Mouse (Mus musculus): ENCODE data around the gene Pax8. TPM values are rescaled to one million over a fixed set of nuclear protein-coding genes. Genes with fewer than 3 reads are reported as not detected.

The Pax8 gene
- polyA plus RNA-seq, 1 experiment from 2014 or later = 134 TPM

DNA sequence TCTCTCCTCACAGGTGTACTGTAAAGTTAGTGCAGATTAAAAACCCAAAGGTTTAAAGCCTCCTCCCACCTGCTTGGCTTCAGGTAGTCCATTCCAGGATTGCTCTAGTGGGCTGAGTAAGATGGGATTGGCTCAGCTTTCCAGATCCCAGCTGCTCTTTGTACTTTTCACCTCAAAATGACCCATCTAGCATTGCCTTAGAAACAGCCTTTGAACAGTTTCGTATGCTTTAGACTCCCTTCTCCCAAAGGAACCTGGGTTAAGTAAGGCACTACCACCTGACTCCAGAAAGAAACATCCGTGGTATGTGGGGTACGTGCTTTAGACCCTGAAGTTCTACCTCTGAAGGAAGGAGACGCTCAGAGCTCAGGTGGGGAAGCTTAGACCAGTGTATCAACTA lies 6.3 kb downstream of the Pax8 start:
- peak; percentile 66 for ATAC-seq (ENCODE audit: low FRiP score, low TSS enrichment)
- H3K9ac ChIP-seq (replicated peaks; ENCODE audit: low read length) = no peak overlapping the region
- WGBS = 37% methylated on average over 4 of the region's 4 CpGs
- peak overlapping the region; percentile 38 for H3K4me2 ChIP-seq (replicated peaks; ENCODE audit: low read depth, low read length)
- peak overlapping the region; percentile 6; the same call in 1 of the 2 replicates for H3K4me3 ChIP-seq (ENCODE audit: low read length)
- H3K4me1 ChIP-seq (ENCODE audit: insufficient read depth, low read length) = peaks cover 37% of the 10 kb centered on the region
- peak overlapping the region; percentile 78; the same call in 1 of the 2 replicates for H3K27ac ChIP-seq (ENCODE audit: low read length)
- H3K27me3 ChIP-seq (ENCODE audit: insufficient read depth, low read length) = peaks cover 7% of the 10 kb centered on the region; the same call in 1 of the 2 replicates
- no peaks in the 10 kb centered on the region for H3K36me3 ChIP-seq (ENCODE audit: insufficient read depth, low read length)
- no peaks in the 10 kb centered on the region for H3K9me3 ChIP-seq (ENCODE audit: low read length)

DNA sequence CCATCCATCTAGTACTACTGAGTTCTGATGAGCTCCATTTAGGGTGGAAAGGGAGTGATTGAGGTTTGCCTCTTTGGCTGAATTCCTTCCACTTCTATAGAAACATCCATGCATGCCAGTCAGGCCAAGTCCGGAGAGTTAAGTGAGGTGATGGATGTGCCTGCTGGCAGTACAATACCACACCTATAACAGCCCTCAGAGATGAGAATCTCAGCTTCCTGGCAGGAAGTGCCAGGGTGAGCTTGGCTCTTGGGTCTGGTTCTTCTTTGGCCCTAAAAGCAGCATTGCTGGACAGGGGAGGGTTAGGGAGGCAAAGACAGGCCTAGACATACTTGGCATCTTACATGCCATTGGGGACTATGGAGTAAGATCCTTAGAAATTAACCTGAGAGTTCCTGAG lies 7.0 kb downstream of the Pax8 start:
- Histone ChIP-seq H3K27me3 (ENCODE audit: insufficient read depth, low read length) (peaks cover 6% of the 10 kb centered on the region; the same call in 1 of the 2 replicates), H3K27ac (ENCODE audit: low read length) (peak overlapping the region; percentile 78; the same call in 1 of the 2 replicates), H3K4me1 (ENCODE audit: insufficient read depth, low read length) (peaks cover 33% of the 10 kb centered on the region), H3K4me2 (replicated peaks; ENCODE audit: low read depth, low read length) (no peak overlapping the region), H3K4me3 (ENCODE audit: low read length) (no peak overlapping the region), H3K9ac (replicated peaks; ENCODE audit: low read length) (no peak overlapping the region), H3K36me3 (ENCODE audit: insufficient read depth, low read length) (no peaks in the 10 kb centered on the region), H3K9me3 (ENCODE audit: low read length) (no peaks in the 10 kb centered on the region)
- ATAC-seq (ENCODE audit: low FRiP score, low TSS enrichment) = no peak
- 54% methylated on average over 1 of the region's 1 CpGs for WGBS

DNA sequence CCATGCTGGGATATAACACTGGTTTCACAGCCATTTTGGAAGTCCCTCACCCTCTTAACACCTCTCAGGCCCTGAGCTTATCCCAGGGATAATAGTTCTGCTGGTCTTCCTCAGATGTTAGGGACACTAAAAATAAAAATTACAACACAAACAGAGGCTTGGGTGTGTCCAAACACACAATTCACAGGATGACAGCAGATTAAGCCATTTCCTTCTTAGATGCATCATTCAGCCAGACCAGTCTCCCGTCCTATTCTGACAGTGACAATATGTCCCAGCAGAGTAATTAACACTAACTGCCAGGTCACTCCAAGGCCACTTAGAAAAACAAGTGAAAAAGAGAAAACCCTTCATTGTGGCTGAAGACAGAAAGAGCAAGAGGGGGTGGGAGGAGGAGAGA lies 8.2 kb downstream of the Pax8 start:
- H3K9me3 ChIP-seq (ENCODE audit: low read length) = no peaks in the 10 kb centered on the region
- H3K4me3 ChIP-seq (ENCODE audit: low read length) = no peak overlapping the region
- no peak overlapping the region for H3K4me2 ChIP-seq (replicated peaks; ENCODE audit: low read depth, low read length)
- peaks cover 33% of the 10 kb centered on the region for H3K4me1 ChIP-seq (ENCODE audit: insufficient read depth, low read length)
- 0 out of 2 replicates have a peak overlapping the region, but pooled peaks have one; percentile 29 for H3K9ac ChIP-seq (replicated peaks; ENCODE audit: low read length)
- 10% methylated on average over 1 of the region's 1 CpGs for WGBS
- no peak for ATAC-seq (ENCODE audit: low FRiP score, low TSS enrichment)
- H3K36me3 ChIP-seq (ENCODE audit: insufficient read depth, low read length) = no peaks in the 10 kb centered on the region
- H3K27ac ChIP-seq (ENCODE audit: low read length) = no peak overlapping the region
- H3K27me3 ChIP-seq (ENCODE audit: insufficient read depth, low read length) = peaks cover 6% of the 10 kb centered on the region; the same call in 1 of the 2 replicates

DNA sequence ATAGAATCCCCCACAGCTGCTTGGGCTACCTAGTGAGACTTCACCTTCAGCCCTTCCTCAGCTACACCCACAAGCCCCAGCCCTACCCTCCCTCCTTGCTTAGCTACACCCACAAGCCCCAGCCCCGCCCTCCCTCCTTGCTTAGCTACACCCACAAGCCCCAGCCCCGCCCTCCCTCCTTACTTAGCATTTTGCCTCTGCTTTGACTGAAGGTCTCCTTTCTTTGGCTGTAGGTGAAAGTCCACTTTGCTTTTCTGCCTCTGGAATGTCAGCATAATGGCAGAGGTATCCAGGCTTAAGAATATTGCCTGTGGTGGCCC lies 14.6 kb downstream of the Pax8 start:
- Histone ChIP-seq H3K9ac (replicated peaks; ENCODE audit: low read length) (no peak overlapping the region), H3K27ac (ENCODE audit: low read length) (peak overlapping the region; percentile 65), H3K9me3 (ENCODE audit: low read length) (no peaks in the 10 kb centered on the region), H3K4me3 (ENCODE audit: low read length) (no peak overlapping the region), H3K4me1 (ENCODE audit: insufficient read depth, low read length) (peaks cover 47% of the 10 kb centered on the region), H3K36me3 (ENCODE audit: insufficient read depth, low read length) (no peaks in the 10 kb centered on the region), H3K27me3 (ENCODE audit: insufficient read depth, low read length) (no peaks in the 10 kb centered on the region), H3K4me2 (replicated peaks; ENCODE audit: low read depth, low read length) (no peak overlapping the region)
- ATAC-seq (ENCODE audit: low FRiP score, low TSS enrichment) = peak; percentile 91
- WGBS = 58% methylated on average over 2 of the region's 2 CpGs

DNA sequence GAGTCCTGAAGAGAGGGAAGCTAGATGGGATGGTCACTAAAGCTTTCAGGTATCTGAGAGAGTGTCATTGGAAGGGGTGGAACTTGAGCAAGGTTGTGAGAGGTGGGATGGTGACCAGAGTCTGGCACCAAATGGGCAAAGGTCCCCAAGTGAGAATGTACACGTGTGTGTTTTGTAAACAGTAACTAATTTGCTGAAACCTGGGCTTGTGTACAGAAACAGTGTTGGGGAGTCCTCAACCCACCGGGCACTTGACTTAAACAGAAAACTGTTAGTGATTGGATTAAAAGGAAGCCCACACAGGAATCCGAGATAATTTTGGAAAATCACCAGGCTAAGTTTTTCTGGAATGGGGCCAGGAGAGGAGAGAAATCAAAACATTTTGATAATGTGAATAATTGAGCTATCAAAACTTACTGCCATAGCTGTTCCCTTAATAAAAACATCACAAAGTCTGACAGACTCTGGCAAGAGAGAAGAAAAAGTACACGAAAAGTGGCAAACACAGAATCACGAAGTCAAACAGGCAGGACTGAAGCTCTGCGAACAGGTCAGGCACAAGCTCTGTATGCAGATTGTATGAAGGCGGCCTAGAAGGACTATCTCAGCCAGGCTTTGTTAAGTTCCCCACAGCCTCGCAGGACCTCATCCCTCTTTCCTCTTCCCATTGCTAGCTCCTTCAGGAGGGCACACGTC lies 15.1 kb downstream of the Pax8 start:
- no peaks in the 10 kb centered on the region for H3K36me3 ChIP-seq (ENCODE audit: insufficient read depth, low read length)
- ATAC-seq (ENCODE audit: low FRiP score, low TSS enrichment) = no peak
- H3K4me2 ChIP-seq (replicated peaks; ENCODE audit: low read depth, low read length) = no peak overlapping the region
- no peak overlapping the region for H3K4me3 ChIP-seq (ENCODE audit: low read length)
- H3K9me3 ChIP-seq (ENCODE audit: low read length) = no peaks in the 10 kb centered on the region
- peak overlapping the region; percentile 59 for H3K27ac ChIP-seq (ENCODE audit: low read length)
- H3K4me1 ChIP-seq (ENCODE audit: insufficient read depth, low read length) = peaks cover 52% of the 10 kb centered on the region
- no peak overlapping the region for H3K9ac ChIP-seq (replicated peaks; ENCODE audit: low read length)
- H3K27me3 ChIP-seq (ENCODE audit: insufficient read depth, low read length) = no peaks in the 10 kb centered on the region
- WGBS = 39% methylated on average over 9 of the region's 9 CpGs

DNA sequence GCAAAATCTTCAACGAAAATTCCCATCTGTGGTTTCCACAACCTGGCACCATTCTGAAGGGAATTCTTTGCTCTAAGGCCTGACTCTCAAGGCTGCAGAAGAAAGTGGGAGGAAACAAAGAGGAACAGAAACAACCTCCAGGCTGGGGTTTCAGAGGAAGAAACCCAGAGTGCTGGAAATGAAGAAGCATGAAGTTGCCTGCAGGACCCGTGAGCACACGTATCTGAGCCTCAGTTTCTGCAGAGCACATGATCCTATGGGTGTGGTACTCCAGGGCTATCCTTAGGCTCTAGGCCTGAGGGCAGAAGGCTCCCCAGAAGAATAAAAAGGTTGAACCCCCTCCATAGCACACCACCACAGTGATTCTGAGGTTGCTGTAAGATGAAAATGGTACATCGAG lies 18.6 kb downstream of the Pax8 start:
- ATAC-seq (ENCODE audit: low FRiP score, low TSS enrichment) = no peak
- H3K27me3 ChIP-seq (ENCODE audit: insufficient read depth, low read length) = no peaks in the 10 kb centered on the region
- WGBS = 73% methylated on average over 4 of the region's 4 CpGs
- no peak overlapping the region for H3K9ac ChIP-seq (replicated peaks; ENCODE audit: low read length)
- H3K9me3 ChIP-seq (ENCODE audit: low read length) = no peaks in the 10 kb centered on the region
- H3K4me1 ChIP-seq (ENCODE audit: insufficient read depth, low read length) = peaks cover 76% of the 10 kb centered on the region
- H3K27ac ChIP-seq (ENCODE audit: low read length) = peak overlapping the region; percentile 61; the same call in 1 of the 2 replicates
- 0 out of 2 replicates have a peak, but pooled peaks cover 2% of the 10 kb centered on the region for H3K36me3 ChIP-seq (ENCODE audit: insufficient read depth, low read length)
- H3K4me2 ChIP-seq (replicated peaks; ENCODE audit: low read depth, low read length) = no peak overlapping the region
- no peak overlapping the region for H3K4me3 ChIP-seq (ENCODE audit: low read length)

DNA sequence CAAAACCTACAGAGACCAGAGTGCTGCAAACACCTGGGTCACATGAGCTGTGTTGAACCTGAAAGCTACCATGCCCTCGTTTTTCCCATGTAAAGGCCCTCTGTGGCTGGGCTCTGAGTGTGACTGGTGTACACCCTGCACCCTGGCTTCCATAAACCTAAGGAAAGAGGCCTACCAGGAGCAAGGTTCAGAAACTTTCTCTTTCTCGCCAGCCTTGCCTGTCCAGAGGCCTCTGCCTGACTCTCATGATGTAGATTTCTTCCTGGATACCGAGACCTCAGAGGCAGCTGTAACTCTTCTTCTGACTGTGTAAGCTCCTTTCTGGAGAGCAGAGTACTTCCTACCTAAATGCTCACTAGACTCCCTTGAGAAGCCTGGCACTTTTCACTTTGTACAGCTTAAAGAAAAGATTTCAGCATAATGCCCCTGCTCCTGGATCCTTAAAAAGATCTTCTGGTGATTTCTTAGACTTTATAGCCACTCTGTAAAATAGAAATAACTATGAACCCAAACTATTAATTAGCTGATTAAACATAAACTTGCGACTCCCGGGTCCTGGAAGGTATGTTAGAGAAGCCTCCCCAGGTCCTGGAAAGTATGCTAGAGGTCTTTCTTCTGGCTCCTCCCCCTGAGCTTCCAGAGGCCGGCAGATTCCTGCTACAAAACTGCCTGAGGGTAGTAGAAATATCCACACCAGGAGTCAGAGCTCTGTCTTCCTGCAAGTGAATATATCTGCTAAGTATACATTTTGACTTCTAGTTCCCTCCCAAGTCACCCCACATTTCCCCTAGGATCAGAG lies 20.1 kb downstream of the Pax8 start:
- Histone ChIP-seq H3K9ac (replicated peaks; ENCODE audit: low read length) (peak overlapping the region; percentile 41), H3K4me1 (ENCODE audit: insufficient read depth, low read length) (peaks cover 65% of the 10 kb centered on the region), H3K36me3 (ENCODE audit: insufficient read depth, low read length) (0 out of 2 replicates have a peak, but pooled peaks cover 5% of the 10 kb centered on the region), H3K27me3 (ENCODE audit: insufficient read depth, low read length) (no peaks in the 10 kb centered on the region), H3K4me2 (replicated peaks; ENCODE audit: low read depth, low read length) (0 out of 2 replicates have a peak overlapping the region, but pooled peaks have one; percentile 4), H3K9me3 (ENCODE audit: low read length) (no peaks in the 10 kb centered on the region), H3K27ac (ENCODE audit: low read length) (peak overlapping the region; percentile 93), H3K4me3 (ENCODE audit: low read length) (no peak overlapping the region)
- WGBS = 22% methylated on average over 6 of the region's 6 CpGs
- ATAC-seq (ENCODE audit: low FRiP score, low TSS enrichment) = 0 out of 2 replicates have a peak, but pooled peaks have one; percentile 11

DNA sequence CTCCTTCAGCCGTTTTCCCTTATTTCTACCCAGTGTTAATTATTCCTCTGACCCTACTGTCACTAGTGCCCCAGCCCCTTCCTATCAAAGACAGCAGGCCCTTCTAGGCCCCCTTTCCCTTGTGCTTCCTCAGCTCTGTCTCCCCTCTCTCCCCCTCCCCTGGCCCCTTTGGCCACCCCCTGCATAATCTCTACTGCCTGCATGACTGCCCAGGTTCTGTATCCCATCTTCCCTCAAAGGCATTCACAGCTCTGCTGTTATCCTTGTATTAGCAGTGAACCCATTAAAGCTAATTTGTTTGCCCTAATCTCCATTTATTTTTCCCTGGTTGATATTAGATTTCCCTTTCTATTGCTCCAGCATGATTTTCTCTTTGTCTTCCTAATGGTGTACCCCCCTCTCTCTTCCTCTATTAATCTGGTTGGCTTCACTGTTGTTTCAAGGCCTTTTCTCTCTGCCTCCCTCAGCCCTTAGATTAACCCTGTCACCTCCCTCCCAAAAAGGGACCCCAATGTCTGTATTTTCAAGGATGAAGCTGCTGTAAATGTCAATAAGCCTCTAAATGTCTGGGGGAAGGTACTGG lies 20.9 kb downstream of the Pax8 start:
- H3K4me3 ChIP-seq (ENCODE audit: low read length) = no peak overlapping the region
- ATAC-seq (ENCODE audit: low FRiP score, low TSS enrichment) = peak; percentile 46; the same call in 1 of the 2 replicates
- 0 out of 2 replicates have a peak overlapping the region, but pooled peaks have one; percentile 4 for H3K4me2 ChIP-seq (replicated peaks; ENCODE audit: low read depth, low read length)
- H3K27ac ChIP-seq (ENCODE audit: low read length) = peak overlapping the region; percentile 93
- no peaks in the 10 kb centered on the region for H3K27me3 ChIP-seq (ENCODE audit: insufficient read depth, low read length)
- H3K36me3 ChIP-seq (ENCODE audit: insufficient read depth, low read length) = 0 out of 2 replicates have a peak, but pooled peaks cover 5% of the 10 kb centered on the region
- H3K9ac ChIP-seq (replicated peaks; ENCODE audit: low read length) = 0 out of 2 replicates have a peak overlapping the region, but pooled peaks have one; percentile 41
- peaks cover 58% of the 10 kb centered on the region for H3K4me1 ChIP-seq (ENCODE audit: insufficient read depth, low read length)
- WGBS = 33% methylated on average over 1 of the region's 1 CpGs
- no peaks in the 10 kb centered on the region for H3K9me3 ChIP-seq (ENCODE audit: low read length)

DNA sequence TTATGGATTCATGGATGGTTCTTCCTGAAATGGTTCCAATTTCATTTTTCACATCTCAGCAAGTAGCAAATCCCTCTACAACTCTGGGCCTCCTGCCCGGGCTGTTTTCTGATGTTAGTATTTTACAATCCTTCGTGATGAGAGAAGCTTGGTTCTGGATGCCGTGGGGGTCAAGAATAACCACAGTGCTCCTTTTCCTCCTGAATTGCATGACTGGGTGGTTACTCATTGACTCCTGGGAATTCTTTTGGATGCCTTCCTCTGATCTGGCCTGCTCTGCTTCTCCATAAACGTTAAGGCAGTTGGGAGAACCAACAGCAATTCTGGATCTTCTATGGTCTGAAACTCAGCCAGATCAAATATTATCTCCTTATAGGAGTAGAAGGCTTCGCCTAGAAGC lies 22.2 kb downstream of the Pax8 start:
- Histone ChIP-seq H3K27me3 (ENCODE audit: insufficient read depth, low read length) (no peaks in the 10 kb centered on the region), H3K4me3 (ENCODE audit: low read length) (no peak overlapping the region), H3K4me2 (replicated peaks; ENCODE audit: low read depth, low read length) (no peak overlapping the region), H3K9me3 (ENCODE audit: low read length) (no peaks in the 10 kb centered on the region), H3K36me3 (ENCODE audit: insufficient read depth, low read length) (0 out of 2 replicates have a peak, but pooled peaks cover 5% of the 10 kb centered on the region), H3K9ac (replicated peaks; ENCODE audit: low read length) (no peak overlapping the region), H3K27ac (ENCODE audit: low read length) (peak overlapping the region; percentile 93), H3K4me1 (ENCODE audit: insufficient read depth, low read length) (peaks cover 54% of the 10 kb centered on the region)
- ATAC-seq (ENCODE audit: low FRiP score, low TSS enrichment) = peak; percentile 40; the same call in 1 of the 2 replicates
- 46% methylated on average over 5 of the region's 5 CpGs for WGBS

Data from kidney, embryonic 16.5 days (tissue).